Mouse (Mus musculus): ENCODE results near the gene Hdac7. TPM values are rescaled to one million over a fixed set of nuclear protein-coding genes. Genes with fewer than 3 reads are reported as not detected.

Gene Hdac7
- polyA plus RNA-seq, 1 experiment, result 254 TPM

- Histone ChIP-seq H3K4me1 (ENCODE audit: control insufficient read depth, insufficient read depth, low read length) (no peaks in the 10 kb centered on the region; the same call in 1 of the 2 replicates), H3K4me3 (replicated peaks; ENCODE audit: extremely low read depth, low read depth, low read length) (no peak overlapping the region)
- 47% methylated on average over 14 of the region's 14 CpGs for WGBS
- DNase-seq, result no peak
- TF ChIP-seq CTCF (IDR thresholded peaks at IDR 0.05; ENCODE audit: insufficient read depth, low read length) (no peak), POLR2A (IDR thresholded peaks at IDR 0.05; ENCODE audit: borderline replicate concordance, extremely low read depth, low read depth, low read length) (no peak)
These were observed 18.7 kb upstream of the Hdac7 start for GRCm38 (mm10) chr15:97862881-97863493.

DNA sequence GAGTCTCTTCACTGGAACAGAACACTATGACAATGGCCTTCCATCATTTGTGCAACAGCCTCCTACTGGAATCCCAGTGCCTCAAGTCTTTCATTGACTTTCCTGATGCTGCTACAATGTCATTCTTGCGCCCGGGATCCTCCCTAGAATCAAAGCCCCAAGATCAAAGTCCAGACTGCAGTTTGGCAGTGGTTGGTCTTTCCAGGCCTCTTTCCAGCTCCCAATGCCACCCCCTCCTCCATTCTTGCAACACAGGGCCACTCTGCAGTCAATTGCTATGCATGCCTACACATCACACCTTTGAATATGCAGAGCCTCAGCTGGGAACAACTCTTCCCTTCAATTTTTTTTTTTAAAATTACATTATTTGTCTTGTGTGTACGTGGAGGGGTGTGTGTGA is 16.1 kb upstream of the Hdac7 start:
- H3K4me1 ChIP-seq (ENCODE audit: control insufficient read depth, insufficient read depth, low read length), result no peaks in the 10 kb centered on the region; the same call in 1 of the 2 replicates
- TF ChIP-seq CTCF (IDR thresholded peaks at IDR 0.05; ENCODE audit: insufficient read depth, low read length), result no peak
- no peak for TF ChIP-seq POLR2A (IDR thresholded peaks at IDR 0.05; ENCODE audit: borderline replicate concordance, extremely low read depth, low read depth, low read length)
- 89% methylated on average over 3 of the region's 3 CpGs for WGBS
- H3K4me3 ChIP-seq (replicated peaks; ENCODE audit: extremely low read depth, low read depth, low read length), result no peak overlapping the region
- DNase-seq, result no peak

GRCm38 (mm10) chr15:97858431-97858830 is 14.1 kb upstream of the Hdac7 start:
- TF ChIP-seq CTCF (IDR thresholded peaks at IDR 0.05; ENCODE audit: insufficient read depth, low read length) (no peak), POLR2A (IDR thresholded peaks at IDR 0.05; ENCODE audit: borderline replicate concordance, extremely low read depth, low read depth, low read length) (no peak)
- no peak for DNase-seq
- 78% methylated on average over 4 of the region's 4 CpGs for WGBS
- Histone ChIP-seq H3K4me3 (replicated peaks; ENCODE audit: extremely low read depth, low read depth, low read length) (no peak overlapping the region), H3K4me1 (ENCODE audit: control insufficient read depth, insufficient read depth, low read length) (no peaks in the 10 kb centered on the region)

DNA sequence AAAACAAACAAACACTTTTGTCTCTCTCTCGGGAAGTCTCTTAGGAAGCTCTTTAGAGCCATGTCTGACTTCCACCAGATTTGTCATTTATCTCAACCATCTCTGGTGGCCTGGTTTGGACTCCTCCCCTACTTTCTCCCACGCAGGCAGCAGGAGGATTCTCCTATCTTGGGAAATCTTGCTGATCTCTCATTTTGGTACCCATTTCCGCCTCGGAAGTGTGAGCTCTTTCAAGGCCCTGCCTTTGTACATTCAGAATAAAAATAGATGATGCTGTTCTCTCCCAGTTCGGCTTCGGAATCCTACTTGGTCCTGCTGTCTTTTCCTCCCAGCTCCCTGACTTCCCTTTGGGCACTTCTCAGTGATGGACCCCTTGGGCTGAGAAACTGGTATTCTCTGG is 10.2 kb upstream of the Hdac7 start:
- no peak overlapping the region for H3K4me3 ChIP-seq (replicated peaks; ENCODE audit: extremely low read depth, low read depth, low read length)
- TF ChIP-seq CTCF (IDR thresholded peaks at IDR 0.05; ENCODE audit: insufficient read depth, low read length) (no peak), POLR2A (IDR thresholded peaks at IDR 0.05; ENCODE audit: borderline replicate concordance, extremely low read depth, low read depth, low read length) (no peak)
- no peak for DNase-seq
- H3K4me1 ChIP-seq (ENCODE audit: control insufficient read depth, insufficient read depth, low read length), result no peaks in the 10 kb centered on the region
- 41% methylated on average over 6 of the region's 6 CpGs for WGBS

- no peaks in the 10 kb centered on the region for H3K4me1 ChIP-seq (ENCODE audit: control insufficient read depth, insufficient read depth, low read length)
- WGBS, result 39% methylated on average over 8 of the region's 8 CpGs
- TF ChIP-seq POLR2A (IDR thresholded peaks at IDR 0.05; ENCODE audit: borderline replicate concordance, extremely low read depth, low read depth, low read length) (no peak), CTCF (IDR thresholded peaks at IDR 0.05; ENCODE audit: insufficient read depth, low read length) (no peak)
- H3K4me3 ChIP-seq (replicated peaks; ENCODE audit: extremely low read depth, low read depth, low read length), result no peak overlapping the region
- no peak for DNase-seq
These were observed 9.8 kb upstream of the Hdac7 start for GRCm38 (mm10) chr15:97854059-97854458.

GRCm38 (mm10) chr15:97852291-97852690 is 8.0 kb upstream of the Hdac7 start:
- H3K4me1 ChIP-seq (ENCODE audit: control insufficient read depth, insufficient read depth, low read length), result no peaks in the 10 kb centered on the region
- H3K4me3 ChIP-seq (replicated peaks; ENCODE audit: extremely low read depth, low read depth, low read length), result no peak overlapping the region
- TF ChIP-seq CTCF (IDR thresholded peaks at IDR 0.05; ENCODE audit: insufficient read depth, low read length) (no peak), POLR2A (IDR thresholded peaks at IDR 0.05; ENCODE audit: borderline replicate concordance, extremely low read depth, low read depth, low read length) (no peak)
- DNase-seq, result no peak
- WGBS, result 92% methylated on average over 3 of the region's 3 CpGs

DNA sequence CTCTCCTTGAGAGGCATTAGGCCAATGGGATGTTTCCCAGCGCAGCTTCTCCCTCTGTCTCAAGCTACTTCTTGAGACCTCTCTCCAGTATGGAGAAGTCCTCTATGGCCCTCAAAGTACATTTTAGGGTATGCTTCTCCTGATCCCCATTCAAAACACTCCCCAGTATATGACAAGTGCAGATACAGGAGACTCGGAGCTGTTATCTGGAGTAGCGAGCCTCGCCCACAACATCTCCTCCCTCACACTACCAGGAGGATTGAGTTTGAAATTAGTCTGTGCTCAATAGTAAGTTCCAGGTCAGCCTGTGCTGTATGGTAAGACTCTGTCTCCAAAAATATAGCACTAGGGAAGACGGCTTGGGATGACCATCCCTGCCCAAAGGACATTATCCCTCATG is 6.7 kb upstream of the Hdac7 start:
- Histone ChIP-seq H3K4me1 (ENCODE audit: control insufficient read depth, insufficient read depth, low read length) (no peaks in the 10 kb centered on the region), H3K4me3 (replicated peaks; ENCODE audit: extremely low read depth, low read depth, low read length) (no peak overlapping the region)
- DNase-seq, result no peak
- WGBS, result 85% methylated on average over 5 of the region's 5 CpGs
- TF ChIP-seq CTCF (IDR thresholded peaks at IDR 0.05; ENCODE audit: insufficient read depth, low read length) (no peak), POLR2A (IDR thresholded peaks at IDR 0.05; ENCODE audit: borderline replicate concordance, extremely low read depth, low read depth, low read length) (no peak)

- TF ChIP-seq POLR2A (IDR thresholded peaks at IDR 0.05; ENCODE audit: borderline replicate concordance, extremely low read depth, low read depth, low read length), result no peak
- TF ChIP-seq CTCF (IDR thresholded peaks at IDR 0.05; ENCODE audit: insufficient read depth, low read length), result peak; percentile 57
- Histone ChIP-seq H3K4me1 (ENCODE audit: control insufficient read depth, insufficient read depth, low read length) (no peaks in the 10 kb centered on the region), H3K4me3 (replicated peaks; ENCODE audit: extremely low read depth, low read depth, low read length) (no peak overlapping the region)
- DNase-seq, result peak; percentile 43
- WGBS, result 10% methylated on average over 2 of the region's 2 CpGs
These were observed 6.1 kb upstream of the Hdac7 start for GRCm38 (mm10) chr15:97850441-97850840.

- 4% methylated on average over 19 of the region's 19 CpGs for WGBS
- DNase-seq, result peak; percentile 81
- Histone ChIP-seq H3K4me3 (replicated peaks; ENCODE audit: extremely low read depth, low read depth, low read length) (peak overlapping the region; percentile 50), H3K4me1 (ENCODE audit: control insufficient read depth, insufficient read depth, low read length) (no peaks in the 10 kb centered on the region)
- TF ChIP-seq CTCF (IDR thresholded peaks at IDR 0.05; ENCODE audit: insufficient read depth, low read length) (peak; percentile 76), POLR2A (IDR thresholded peaks at IDR 0.05; ENCODE audit: borderline replicate concordance, extremely low read depth, low read depth, low read length) (no peak)
These were observed 5.0 kb upstream of the Hdac7 start for GRCm38 (mm10) chr15:97849116-97849911.

DNA sequence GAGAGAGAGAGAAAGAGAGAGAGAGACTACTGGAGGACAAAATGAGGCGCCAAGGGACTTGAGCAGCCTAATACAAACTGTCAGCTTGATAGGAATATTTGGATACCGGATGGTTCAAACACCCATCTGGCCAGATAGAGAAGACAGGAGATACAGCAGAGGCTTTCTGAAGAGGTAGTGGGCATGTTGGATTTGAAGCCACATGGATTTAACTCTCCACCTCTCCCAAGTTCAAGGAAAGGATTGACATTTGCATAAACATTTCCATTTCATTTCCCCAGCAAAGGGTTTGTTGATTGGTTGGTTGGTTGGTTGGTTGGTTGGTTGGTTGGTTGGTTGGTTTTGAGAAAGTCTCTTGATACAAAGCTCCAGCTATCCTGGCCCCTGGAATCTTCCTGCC is 3.6 kb upstream of the Hdac7 start:
- Histone ChIP-seq H3K4me3 (replicated peaks; ENCODE audit: extremely low read depth, low read depth, low read length) (no peak overlapping the region), H3K4me1 (ENCODE audit: control insufficient read depth, insufficient read depth, low read length) (no peaks in the 10 kb centered on the region)
- TF ChIP-seq POLR2A (IDR thresholded peaks at IDR 0.05; ENCODE audit: borderline replicate concordance, extremely low read depth, low read depth, low read length), result no peak
- no peak for TF ChIP-seq CTCF (IDR thresholded peaks at IDR 0.05; ENCODE audit: insufficient read depth, low read length)
- no peak for DNase-seq
- WGBS, result 97% methylated on average over 2 of the region's 2 CpGs
